Mouse (Mus musculus): Measurements from ENCODE around the gene Sema6d. TPM values are rescaled to one million over a fixed set of nuclear protein-coding genes. Genes with fewer than 3 reads are reported as not detected.
"Not testable (repeated sequence)": the region's sequence is repeated elsewhere in the genome, so short reads cannot be mapped to it uniquely, and the experiment has no call there.

Sema6d gene
- total RNA-seq, 2 experiments from 2014 or later, result not detected

DNA sequence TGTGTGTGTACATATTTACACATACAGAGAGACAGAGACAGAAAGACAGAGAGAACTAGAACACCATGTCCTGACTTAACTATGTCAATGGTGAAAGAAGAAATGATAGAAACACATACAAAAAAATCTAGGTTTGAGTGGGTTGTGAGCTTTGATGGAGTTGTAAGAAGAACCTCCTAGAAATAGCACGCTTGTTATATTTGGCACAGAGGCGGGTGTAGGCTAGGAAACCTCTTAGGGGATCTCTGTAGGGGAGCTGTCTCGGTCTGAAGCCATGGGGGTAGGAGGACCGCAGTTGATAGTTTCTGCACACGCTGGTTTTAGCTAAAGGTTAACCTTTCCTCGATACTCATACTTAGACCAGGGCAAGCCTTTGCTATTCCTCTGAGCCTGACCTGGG is 181.4 kb downstream of the Sema6d start:
- ATAC-seq (replicated peaks; ENCODE audit: low FRiP score, low TSS enrichment, poor library complexity, severe bottlenecking), result no peak

GRCm38 (mm10) chr2:124277492-124277891 is 187.7 kb downstream of the Sema6d start:
- ATAC-seq (replicated peaks; ENCODE audit: low FRiP score, low TSS enrichment, poor library complexity, severe bottlenecking), result no peak

DNA sequence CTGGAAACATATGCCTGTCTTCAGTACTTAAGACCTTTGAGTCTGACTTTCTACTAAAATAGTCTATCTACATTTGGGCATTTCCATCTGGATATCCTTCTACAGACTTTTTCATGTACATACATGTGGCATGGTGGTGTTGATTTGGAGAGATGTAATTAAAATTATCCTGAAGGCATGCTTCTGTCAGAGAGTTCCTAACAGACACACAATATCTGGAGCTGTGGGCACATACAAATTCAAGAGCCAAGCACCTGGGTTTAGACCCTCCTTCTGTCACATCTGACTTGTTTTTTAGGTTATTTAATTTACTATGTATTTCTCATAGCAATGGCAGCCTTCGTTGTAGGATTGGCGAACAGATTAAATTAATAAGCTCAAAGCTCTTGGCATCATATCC is 195.3 kb downstream of the Sema6d start:
- no peak for ATAC-seq (replicated peaks; ENCODE audit: low FRiP score, low TSS enrichment, poor library complexity, severe bottlenecking)

DNA sequence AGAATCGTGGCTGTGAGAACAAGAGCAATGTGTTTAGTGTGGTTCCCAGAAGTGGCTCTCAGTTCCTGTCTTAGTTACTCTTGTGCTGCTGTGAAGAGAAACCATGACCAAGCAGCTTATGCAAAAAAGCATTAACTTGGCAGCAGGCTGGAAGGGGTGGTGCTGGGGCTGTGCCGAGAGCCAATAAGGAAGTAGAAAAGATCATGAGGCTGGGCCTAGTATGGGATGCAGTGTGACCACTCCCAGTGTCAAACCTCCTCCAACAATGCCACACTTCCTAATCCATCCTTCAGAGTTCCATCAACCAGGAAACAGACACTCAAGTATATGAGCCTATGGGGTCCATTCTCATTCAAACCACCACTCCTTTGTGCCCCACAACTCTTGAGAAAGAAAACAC is 199.6 kb downstream of the Sema6d start:
- no peak for ATAC-seq (replicated peaks; ENCODE audit: low FRiP score, low TSS enrichment, poor library complexity, severe bottlenecking)

DNA sequence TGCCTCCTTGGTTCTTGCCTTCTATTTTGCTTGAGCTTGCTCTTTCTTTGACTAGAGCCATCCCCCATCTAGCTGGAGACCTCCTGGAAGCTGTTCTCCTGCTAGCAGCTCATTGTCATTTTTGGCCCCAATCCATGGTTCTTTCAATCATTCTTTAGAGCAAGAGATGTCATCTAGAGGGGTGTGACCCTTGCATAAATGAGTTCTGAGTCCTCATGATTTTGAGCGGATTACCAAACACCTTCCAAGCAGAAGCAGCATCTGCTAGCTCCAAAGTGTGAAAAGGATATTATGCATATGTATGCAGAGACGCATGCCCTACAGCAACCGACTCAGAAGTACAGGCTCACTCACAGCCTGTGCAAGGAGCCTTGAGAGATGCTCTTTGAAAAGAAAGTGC is 201.4 kb downstream of the Sema6d start:
- ATAC-seq (replicated peaks; ENCODE audit: low FRiP score, low TSS enrichment, poor library complexity, severe bottlenecking), result no peak

DNA sequence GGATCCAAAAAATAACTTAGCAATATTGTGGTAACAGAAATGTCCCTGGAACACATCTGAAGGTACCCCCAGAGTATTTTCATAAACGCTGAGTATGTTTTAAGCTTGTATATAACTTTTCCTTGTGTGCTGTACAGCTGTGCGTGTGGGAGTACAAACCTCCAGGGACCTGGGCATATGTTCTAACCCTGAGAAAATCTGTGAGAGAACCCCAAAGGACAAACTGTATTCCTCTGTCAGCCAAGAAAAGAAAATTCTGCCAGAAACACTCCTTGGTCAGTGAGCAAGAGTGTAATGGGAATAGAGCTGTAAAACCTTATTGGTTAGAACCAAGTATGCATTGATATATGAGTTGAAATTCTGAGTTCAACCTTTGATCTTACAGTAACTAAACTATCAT is 203.8 kb downstream of the Sema6d start:
- ATAC-seq (replicated peaks; ENCODE audit: low FRiP score, low TSS enrichment, poor library complexity, severe bottlenecking), result no peak

DNA sequence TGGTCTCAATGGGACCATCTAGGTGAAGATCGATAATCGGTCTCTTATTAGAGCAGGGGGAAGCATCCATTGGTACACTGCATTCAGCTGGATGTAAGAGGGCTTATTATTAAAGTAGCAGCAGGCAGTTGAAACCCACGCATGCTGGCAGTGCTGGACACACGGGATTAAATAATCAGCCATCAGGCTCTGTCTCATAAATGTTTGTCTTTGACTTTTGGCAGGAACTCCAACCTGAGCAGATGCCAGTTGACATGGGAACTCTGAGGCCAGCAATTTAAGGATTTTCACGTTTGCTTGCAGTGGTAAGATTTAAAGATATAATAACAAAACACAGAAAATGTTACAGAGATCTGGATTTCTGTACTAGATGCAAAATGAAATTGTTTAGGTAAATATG is 208.6 kb downstream of the Sema6d start:
- ATAC-seq (replicated peaks; ENCODE audit: low FRiP score, low TSS enrichment, poor library complexity, severe bottlenecking), result no peak

GRCm38 (mm10) chr2:124298872-124299271 is 209.1 kb downstream of the Sema6d start:
- ATAC-seq (replicated peaks; ENCODE audit: low FRiP score, low TSS enrichment, poor library complexity, severe bottlenecking), result no peak

GRCm38 (mm10) chr2:124308605-124309004 is 218.8 kb downstream of the Sema6d start:
- ATAC-seq (replicated peaks; ENCODE audit: low FRiP score, low TSS enrichment, poor library complexity, severe bottlenecking), result no peak

DNA sequence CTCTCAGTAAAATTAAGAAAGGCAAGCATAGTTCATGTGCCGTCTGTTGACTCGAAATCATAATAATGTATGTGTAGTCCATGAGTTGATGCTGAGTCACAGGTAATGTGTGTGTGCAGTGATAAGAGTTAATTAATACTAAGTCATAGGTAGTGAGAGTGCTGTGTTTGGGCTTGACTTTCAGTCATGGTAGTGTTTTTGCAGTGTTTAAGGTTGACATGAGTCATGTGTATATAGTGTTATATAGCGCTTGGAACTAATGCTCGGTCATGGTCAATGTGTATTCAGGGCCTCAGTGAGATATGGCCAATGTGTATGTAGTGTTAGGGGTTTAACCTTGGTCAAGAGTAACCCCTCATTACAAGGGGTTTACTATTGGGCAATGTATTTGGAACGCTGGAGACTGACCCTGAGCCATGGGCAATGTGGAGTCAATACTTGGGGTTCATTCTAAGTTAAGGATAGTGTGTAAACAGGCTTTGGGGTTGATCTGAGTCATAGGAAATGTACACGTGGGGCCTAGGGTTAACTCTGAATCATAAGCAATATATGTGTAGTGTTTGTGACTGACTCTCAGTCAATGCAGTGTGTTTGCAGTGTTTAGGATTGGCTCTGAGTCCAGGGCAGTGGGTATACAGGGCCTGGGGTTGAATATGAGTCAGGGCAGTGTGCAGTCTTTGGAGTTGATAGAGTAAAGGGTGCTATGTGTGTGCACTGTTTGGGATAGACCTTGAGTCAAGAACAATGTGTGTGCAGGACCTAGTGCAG is 219.8 kb downstream of the Sema6d start:
- no peak for ATAC-seq (replicated peaks; ENCODE audit: low FRiP score, low TSS enrichment, poor library complexity, severe bottlenecking)

GRCm38 (mm10) chr2:124322528-124323215 is 232.9 kb downstream of the Sema6d start:
- ATAC-seq (replicated peaks; ENCODE audit: low FRiP score, low TSS enrichment, poor library complexity, severe bottlenecking), result no peak

DNA sequence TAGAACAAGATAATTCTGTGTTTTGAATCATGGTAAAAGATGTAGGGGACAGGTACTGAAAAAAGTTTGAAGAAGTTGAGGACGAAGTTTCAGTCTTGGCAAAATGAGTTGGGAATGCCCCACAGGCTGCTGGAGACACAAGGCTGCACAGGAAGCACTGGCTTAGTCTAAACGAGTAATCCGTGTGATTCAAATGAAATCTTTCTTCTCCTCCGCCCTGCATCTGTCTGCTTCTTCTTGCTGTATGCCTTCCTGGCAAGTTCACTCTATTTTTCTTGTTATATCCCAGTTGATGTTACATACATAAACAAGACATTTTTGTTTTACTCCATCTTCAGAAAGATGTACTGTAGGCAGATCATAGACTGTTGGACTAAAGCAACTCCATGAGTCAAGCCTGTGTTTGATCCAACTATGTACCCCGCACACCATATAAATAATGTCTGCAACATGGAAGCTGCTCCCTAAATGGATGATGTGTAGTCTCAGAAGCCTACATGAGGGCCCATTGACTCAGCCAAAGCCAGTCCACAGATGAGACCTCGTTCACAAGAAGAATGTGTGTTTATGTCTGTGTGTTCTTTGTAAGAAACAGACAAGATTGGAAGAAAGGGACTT is 234.4 kb downstream of the Sema6d start:
- ATAC-seq (replicated peaks; ENCODE audit: low FRiP score, low TSS enrichment, poor library complexity, severe bottlenecking), result no peak

- no peak for ATAC-seq (replicated peaks; ENCODE audit: low FRiP score, low TSS enrichment, poor library complexity, severe bottlenecking)
Observed at GRCm38 (mm10) chr2:124329473-124330130, 239.8 kb downstream of the Sema6d start.

DNA sequence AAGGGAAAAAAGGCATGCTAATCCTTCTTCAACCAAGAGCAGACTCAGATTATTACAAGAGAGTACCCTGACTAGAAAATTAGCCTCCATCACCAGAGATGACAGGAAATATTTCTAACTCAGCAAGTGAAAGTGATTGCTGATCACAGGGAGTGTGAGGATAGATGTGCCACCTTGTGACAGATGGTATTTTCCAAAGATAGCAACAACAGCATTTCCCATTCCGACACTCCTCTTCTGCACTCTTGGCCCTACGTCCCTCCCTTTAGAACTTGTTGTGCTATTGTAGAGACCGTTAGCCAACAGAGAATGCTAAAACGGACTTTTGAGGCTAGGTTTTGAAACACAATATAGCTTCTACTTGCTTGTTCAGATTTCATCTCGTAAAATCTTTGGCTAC is 243.1 kb downstream of the Sema6d start:
- ATAC-seq (replicated peaks; ENCODE audit: low FRiP score, low TSS enrichment, poor library complexity, severe bottlenecking), result no peak

GRCm38 (mm10) chr2:124334655-124335054 is 244.9 kb downstream of the Sema6d start:
- not testable (repeated sequence) for ATAC-seq (replicated peaks; ENCODE audit: low FRiP score, low TSS enrichment, poor library complexity, severe bottlenecking)

DNA sequence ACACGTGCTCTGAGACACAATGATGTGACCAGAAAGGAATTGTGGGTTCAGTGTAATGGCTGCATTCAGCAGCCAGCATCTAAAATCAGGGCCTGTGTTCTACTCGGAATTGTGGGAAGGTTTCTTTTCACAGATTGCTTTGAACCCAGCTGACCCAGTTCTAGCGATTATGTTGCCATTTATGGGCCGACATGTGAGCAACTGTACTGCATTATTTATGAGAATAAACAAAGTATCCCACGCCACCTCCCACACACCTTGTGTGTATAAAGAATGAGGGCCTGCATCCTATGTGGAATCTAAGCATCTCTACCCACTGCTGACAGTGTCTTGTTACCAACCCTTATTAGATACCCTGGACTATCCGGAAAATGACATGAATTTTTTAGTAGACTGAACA is 248.5 kb downstream of the Sema6d start:
- no peak for ATAC-seq (replicated peaks; ENCODE audit: low FRiP score, low TSS enrichment, poor library complexity, severe bottlenecking)

DNA sequence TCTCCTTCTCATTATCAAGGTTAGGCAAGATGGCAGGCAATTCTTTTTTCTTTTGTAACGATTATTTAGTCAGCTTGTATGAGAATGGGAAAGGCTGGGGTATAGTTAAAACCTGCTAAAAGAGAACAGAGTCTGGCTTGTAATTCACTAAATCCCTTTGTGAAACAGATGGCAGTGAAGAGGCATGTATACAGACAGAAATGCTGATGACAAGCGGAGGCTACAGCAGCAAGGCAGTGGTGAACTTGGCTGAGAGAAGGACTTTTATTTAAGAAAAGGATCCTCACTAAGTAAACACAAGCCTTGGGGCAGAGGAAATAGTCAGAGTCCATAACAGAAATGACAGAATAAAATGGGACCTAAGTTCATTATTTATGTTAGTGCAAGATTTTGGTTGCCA is 264.4 kb downstream of the Sema6d start:
- no peak for ATAC-seq (replicated peaks; ENCODE audit: low FRiP score, low TSS enrichment, poor library complexity, severe bottlenecking)

DNA sequence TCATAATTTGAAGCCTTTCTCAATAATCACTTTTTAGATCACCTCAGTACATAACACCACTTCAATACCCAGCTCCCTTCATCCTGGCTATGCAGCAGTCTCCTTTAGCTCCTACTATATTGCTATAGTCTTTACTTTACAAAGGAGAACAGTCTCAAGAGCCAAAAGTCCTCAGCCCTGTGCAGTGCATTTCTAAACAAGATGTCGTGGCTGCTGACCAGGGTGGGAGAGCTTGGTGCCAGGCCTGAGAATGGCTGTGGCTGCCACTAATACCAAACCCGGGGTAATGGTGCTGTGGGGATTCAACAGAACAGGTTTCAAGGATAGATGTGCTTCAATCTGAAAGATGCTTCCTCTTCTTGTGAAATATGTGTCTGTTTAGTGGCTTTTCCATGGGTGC is 264.9 kb downstream of the Sema6d start:
- ATAC-seq (replicated peaks; ENCODE audit: low FRiP score, low TSS enrichment, poor library complexity, severe bottlenecking), result no peak

GRCm38 (mm10) chr2:124369291-124369690 is 279.5 kb downstream of the Sema6d start:
- no peak for ATAC-seq (replicated peaks; ENCODE audit: low FRiP score, low TSS enrichment, poor library complexity, severe bottlenecking)

- ATAC-seq (replicated peaks; ENCODE audit: low FRiP score, low TSS enrichment, poor library complexity, severe bottlenecking), result no peak
Observed at GRCm38 (mm10) chr2:124369991-124370390, 280.2 kb downstream of the Sema6d start.

Measured in megakaryocyte-erythroid progenitor cell, adult 5-6 weeks (primary cell).